Mouse (Mus musculus) liver, postnatal 0 days (tissue): ENCODE results near the gene Mroh2a.

Experiments used
- CTCF ChIP-seq: sonication (generic); IDR thresholded peaks from 2 replicates; pipeline ENCODE4 v1.5.1; 2016; ENCODE audit warnings: antibody characterized with exemption, low read depth
- EP300 ChIP-seq: IDR thresholded peaks from 2 replicates; pipeline ENCODE4 v1.6.1; 2016; ENCODE audit warnings: antibody characterized with exemption, low read depth, mild to moderate bottlenecking

GRCm38 (mm10) chr1:88179657-88180056 is 47.1 kb upstream of the Mroh2a start:
- TF ChIP-seq CTCF = no peak
- TF ChIP-seq EP300 = no peak
